Mouse (Mus musculus) testis, adult 2 months (tissue): Measurements from ENCODE around the gene Lmtk3. TPM values are rescaled to one million over a fixed set of nuclear protein-coding genes. Genes with fewer than 3 reads are reported as not detected.

Experiments used
- H3K27ac ChIP-seq: fragments of 200-500 bp; 2 replicates; pipeline ENCODE4 v1.5.1; 2012; ENCODE audit warnings: low read depth, low read length; ENCODE audit not compliant: control insufficient read depth, insufficient read depth
- H3K27me3 ChIP-seq: fragments of 200-500 bp; 2 replicates; pipeline ENCODE4 v1.6.1; 2012; ENCODE audit warnings: mild to moderate bottlenecking, low read length, moderate library complexity; ENCODE audit not compliant: control insufficient read depth, insufficient read depth
- H3K36me3 ChIP-seq: fragments of 200-500 bp; 2 replicates; pipeline ENCODE4 v1.6.1; 2012; ENCODE audit warnings: mild to moderate bottlenecking, low read length; ENCODE audit not compliant: control insufficient read depth, insufficient read depth
- H3K4me1 ChIP-seq: fragments of 200-500 bp; 2 replicates; pipeline ENCODE4 v1.6.1; 2012; ENCODE audit warnings: low read length; ENCODE audit not compliant: control insufficient read depth, insufficient read depth
- H3K4me3 ChIP-seq: fragments of 200-500 bp; 2 replicates; pipeline ENCODE4 v1.5.1; 2012; ENCODE audit warnings: low read depth, mild to moderate bottlenecking, low read length, moderate library complexity, mixed read lengths; ENCODE audit not compliant: control insufficient read depth
- CTCF ChIP-seq: fragments of 200-500 bp; IDR thresholded peaks from 2 replicates; pipeline ENCODE4 v1.5.1; 2012; ENCODE audit warnings: low read depth, mild to moderate bottlenecking, inconsistent platforms, low read length, moderate library complexity; ENCODE audit not compliant: control insufficient read depth, insufficient read depth, insufficient replicate concordance
- POLR2A ChIP-seq: fragments of 200-500 bp; IDR thresholded peaks from 2 replicates; pipeline ENCODE4 v1.6.1; 2012; ENCODE audit warnings: low read depth, mild to moderate bottlenecking, inconsistent platforms, low read length, moderate library complexity; ENCODE audit not compliant: control insufficient read depth
- polyA plus RNA-seq: library from polyadenylated mRNA; depleted of rRNA; stranded (reverse); fragments of >200 nt; gene quantifications from 2 replicates; pipeline ENCODE4 v1.2.3, GENCODE M21; 2012

Lmtk3 gene
- polyA plus RNA-seq, 1 experiment: 23.1 TPM

DNA sequence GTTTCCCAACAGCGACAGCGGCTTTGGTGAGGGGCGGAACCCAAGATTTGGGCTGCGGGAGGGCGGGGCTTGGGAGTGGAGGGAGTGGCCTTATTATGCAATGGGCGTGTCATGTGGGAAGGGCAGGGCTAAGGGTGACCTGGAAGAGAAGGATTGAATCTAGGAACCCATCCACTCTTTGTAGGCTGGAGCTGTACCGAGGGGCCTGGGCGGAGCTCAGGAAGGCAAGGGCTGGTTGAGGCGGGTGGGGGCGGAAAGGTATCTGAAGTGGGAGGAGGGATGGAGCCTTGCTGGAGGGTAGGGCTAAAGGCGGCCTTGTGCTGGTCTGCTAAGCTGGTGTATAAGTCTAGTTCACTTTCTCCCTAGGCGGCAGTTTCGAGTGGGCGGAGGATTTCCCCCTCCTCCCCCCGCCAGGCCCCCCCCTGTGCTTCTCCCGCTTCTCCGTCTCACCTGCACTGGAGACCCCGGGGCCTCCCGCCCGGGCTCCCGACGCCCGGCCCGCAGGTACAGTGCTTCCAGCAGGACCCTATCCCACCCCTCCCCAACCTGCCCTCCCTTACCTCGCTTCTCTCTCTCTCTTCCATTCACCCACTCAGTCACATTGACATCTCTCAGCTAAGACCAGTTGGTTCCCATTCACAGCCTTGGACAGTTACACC is 17.1 kb downstream of the Lmtk3 start:
- Histone ChIP-seq H3K27ac (no peak overlapping the region), H3K36me3 (no peaks in the 10 kb centered on the region), H3K4me3 (peak overlapping the region; percentile 76), H3K4me1 (peaks cover 11% of the 10 kb centered on the region; the same call in 1 of the 2 replicates), H3K27me3 (peaks cover 2% of the 10 kb centered on the region; the same call in 1 of the 2 replicates)
- no peak for TF ChIP-seq POLR2A
- no peak for TF ChIP-seq CTCF

DNA sequence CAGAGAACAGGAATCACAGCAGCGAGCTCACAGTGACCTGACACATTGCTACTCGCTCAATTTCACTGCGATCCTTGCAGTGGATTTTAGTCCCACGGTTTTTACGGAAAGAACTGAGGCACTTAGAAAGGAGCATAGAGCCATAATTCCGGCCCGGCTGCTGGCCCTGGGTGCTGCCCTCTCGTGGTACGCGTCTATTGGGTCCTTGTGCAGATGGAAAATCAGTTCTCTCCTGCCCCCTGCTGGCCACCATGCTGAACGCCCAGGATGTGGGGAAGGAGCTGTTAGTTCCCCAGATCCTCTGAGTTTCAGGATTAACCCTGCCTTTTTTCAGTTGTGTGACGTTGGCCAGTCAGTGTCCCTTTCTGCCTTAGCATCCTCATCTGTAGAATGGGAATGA is 17.8 kb downstream of the Lmtk3 start:
- H3K4me3 ChIP-seq: peak overlapping the region; percentile 76

DNA sequence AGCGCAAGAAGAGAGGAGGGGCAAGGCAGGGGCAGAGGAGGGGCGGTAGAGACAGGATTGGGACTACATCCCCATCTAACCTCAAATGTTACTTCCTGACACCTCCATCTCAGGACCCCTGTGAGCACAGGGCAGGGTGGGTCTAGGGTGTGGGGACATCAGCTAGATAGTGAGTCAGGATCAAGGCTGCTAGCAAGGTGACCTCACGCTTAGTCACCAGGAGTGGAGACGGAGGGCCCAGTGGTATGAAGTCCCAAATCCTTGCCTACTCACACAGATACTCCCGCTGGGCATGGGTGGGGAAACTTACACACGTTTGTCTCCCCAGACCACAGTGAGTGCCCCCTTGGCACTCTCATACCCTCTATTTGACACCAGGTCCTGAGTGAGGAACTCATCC is 19.0 kb downstream of the Lmtk3 start:
- Histone ChIP-seq H3K27ac (no peak overlapping the region), H3K4me1 (peaks cover 11% of the 10 kb centered on the region; the same call in 1 of the 2 replicates), H3K4me3 (no peak overlapping the region), H3K27me3 (peaks cover 2% of the 10 kb centered on the region; the same call in 1 of the 2 replicates), H3K36me3 (peaks cover 3% of the 10 kb centered on the region)
- no peak for TF ChIP-seq CTCF

More for the DNA sequence above, 17.8 kb downstream of the Lmtk3 start:
- Histone ChIP-seq H3K27me3 (peaks cover 2% of the 10 kb centered on the region; the same call in 1 of the 2 replicates), H3K36me3 (no peaks in the 10 kb centered on the region), H3K4me1 (peaks cover 11% of the 10 kb centered on the region; the same call in 1 of the 2 replicates), H3K27ac (no peak overlapping the region)
- peak; percentile 98 for TF ChIP-seq CTCF
- no peak for TF ChIP-seq POLR2A

DNA sequence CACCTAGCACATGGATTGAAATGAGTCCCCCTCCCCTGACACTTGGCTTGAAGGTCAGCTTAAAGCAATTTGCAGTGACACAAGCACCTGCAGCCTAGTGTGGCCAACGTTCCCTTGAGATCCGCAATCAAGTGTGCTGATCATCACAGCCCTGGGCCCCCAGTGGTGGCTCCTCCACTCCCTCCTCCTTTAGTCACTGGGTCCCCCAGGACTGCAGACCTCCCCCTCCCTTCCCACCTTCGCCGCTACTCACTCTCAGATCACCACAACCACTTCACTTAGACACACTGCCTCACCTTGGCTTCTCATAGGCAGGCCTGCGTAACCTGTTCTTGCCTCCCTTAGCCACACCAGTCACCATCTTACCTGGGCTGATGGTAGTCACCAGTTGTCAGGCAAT is 22.4 kb downstream of the Lmtk3 start:
- Histone ChIP-seq H3K27ac (no peak overlapping the region), H3K27me3 (no peaks in the 10 kb centered on the region), H3K4me3 (no peak overlapping the region), H3K36me3 (peaks cover 11% of the 10 kb centered on the region), H3K4me1 (peaks cover 14% of the 10 kb centered on the region)
- TF ChIP-seq CTCF (no peak), POLR2A (no peak)

DNA sequence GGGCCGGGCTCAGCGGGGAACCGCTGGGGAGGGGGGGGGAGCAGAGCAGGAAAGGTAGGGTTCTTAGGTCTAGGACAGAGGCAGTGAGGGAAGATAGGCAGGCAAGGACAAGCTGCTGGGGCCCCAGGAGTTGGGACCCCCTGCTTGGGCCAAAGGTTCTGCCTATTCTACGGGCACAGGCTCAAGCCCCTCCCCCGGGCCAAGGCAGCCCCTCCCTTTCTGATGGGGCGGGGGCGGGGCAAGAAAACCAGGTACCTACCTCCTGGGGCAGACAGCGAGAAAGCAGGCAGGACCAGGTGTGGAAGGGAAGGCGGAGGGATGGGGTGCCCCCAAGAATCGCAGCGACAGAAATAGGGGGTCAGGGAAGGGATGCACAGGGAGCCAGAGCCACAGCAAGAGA is 24.9 kb downstream of the Lmtk3 start:
- H3K27ac ChIP-seq: no peak overlapping the region
- H3K27me3 ChIP-seq: no peaks in the 10 kb centered on the region
- TF ChIP-seq POLR2A (no peak), CTCF (no peak)
- H3K4me1 ChIP-seq: peaks cover 22% of the 10 kb centered on the region
- H3K36me3 ChIP-seq: peaks cover 14% of the 10 kb centered on the region
- H3K4me3 ChIP-seq: no peak overlapping the region

DNA sequence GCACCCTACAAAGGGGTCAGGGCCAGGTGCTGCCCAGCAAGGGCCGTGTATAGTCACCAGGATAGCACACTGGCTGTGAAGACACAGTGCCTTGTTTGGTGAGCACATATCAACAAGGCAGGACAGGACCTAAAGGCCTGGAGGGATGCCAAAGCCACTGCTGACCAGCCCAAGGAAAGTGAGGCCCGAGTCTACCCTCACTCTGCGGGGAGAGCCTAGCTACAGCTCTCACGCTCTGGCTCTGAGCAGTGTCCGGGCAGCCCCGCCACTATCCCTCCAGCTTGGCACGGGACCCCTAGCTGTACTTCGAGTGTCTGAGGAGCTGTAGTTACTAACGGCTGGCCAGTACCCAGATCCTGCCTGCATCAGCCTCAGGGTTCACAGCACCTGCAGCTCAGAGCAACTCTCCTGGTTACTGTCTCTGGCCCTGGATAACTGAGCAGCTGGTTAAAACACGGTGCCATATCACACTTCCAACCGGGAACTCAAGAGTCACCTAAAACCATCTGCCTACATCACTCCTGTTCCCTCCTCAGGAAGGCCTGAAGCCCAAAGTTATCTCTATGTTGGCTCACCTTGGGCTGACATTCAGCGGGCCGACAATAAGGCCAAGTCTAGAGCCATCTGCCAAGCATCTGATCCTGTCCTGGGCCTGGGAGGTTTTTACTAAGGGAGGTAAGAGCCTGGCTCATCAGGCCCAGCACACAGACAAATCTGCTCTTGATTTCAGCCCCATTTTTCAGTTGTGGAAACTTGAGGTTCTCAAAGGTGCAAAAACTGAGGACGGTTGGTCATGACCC is 25.9 kb downstream of the Lmtk3 start:
- Histone ChIP-seq H3K4me1 (peaks cover 23% of the 10 kb centered on the region), H3K4me3 (no peak overlapping the region), H3K27ac (no peak overlapping the region), H3K27me3 (no peaks in the 10 kb centered on the region), H3K36me3 (peaks cover 14% of the 10 kb centered on the region)
- TF ChIP-seq CTCF (no peak), POLR2A (no peak)

DNA sequence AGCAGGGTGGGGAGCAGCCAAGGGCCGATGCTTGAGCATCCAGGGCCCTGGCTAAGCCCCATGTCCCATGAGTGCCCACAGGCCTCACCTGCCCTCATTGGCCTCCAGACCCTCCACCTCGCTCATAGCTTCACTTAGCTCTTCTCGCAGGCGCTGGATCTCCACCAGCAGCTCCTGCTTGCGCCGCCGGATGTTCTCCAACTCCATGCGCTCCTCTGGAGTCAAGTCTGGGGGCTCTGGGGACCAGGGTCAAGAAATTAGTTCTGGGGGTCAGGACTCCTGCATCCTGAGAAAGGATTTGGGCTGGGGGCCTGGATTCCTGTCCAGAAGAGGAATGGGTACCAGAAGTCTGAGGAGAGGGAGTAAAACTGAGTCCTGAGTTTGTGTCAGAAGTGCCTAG is 29.4 kb downstream of the Lmtk3 start:
- TF ChIP-seq CTCF (no peak), POLR2A (no peak)
- Histone ChIP-seq H3K36me3 (peaks cover 10% of the 10 kb centered on the region), H3K27ac (peak overlapping the region; percentile 93)

More for the DNA sequence above, 29.4 kb downstream of the Lmtk3 start:
- H3K4me3 ChIP-seq: peak overlapping the region; percentile 99
- H3K27me3 ChIP-seq: no peaks in the 10 kb centered on the region
- peaks cover 33% of the 10 kb centered on the region for H3K4me1 ChIP-seq
